Mouse (Mus musculus) ZHBTc4 (cell line): ENCODE results near the gene Cxcr1.

ENCODE experiments used
- DNase-seq: peaks from one replicate; pipeline ENCODE4 v3.0.0-alpha.2; 2011; ENCODE audit warnings: low read depth, low spot score

Cxcr1 gene

DNA sequence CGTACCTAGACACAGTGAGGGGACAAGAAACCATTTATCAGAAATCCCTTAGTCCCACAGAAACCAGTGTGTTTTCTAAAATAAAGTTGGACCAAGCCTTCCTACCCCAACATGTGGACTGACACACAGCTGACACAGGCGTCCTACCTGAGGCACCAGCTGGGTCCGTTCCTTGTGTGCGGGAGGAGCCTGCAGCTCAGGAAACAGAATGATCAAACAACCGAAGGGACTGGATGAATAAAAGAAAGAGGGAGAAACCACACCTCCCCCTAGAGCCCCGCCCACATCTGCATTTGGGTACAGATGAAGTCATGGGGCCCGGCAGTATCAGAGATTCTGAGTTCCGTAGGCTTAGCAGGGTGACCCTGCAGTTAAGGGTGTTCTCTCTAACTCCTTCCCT lies at the start of gene Cxcr1:
Gene Cxcr1 (minus strand): TSS at position 187 of the 400 bp plus-strand sequence.
- no peak for DNase-seq

DNA sequence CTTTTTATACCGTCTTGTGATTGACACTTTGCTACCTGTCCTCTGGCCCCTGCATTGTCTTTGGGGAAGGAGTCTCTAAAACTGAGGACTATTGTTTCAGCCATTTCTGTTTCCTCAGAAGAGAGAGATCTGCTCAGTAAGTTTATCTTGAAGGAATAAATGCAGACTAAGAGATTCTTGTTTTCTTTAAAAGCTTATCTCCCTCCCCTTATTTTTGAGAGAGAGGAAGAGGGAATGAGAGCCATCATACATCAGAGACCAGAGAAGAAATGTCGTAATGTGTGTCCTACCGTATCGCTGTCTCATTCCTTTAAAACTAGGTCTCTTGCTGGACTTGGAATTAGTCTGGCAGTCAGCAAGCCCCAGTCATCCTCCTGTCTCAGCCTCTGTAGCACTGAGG lies 46.4 kb upstream of the Cxcr1 start:
- DNase-seq: no peak

DNA sequence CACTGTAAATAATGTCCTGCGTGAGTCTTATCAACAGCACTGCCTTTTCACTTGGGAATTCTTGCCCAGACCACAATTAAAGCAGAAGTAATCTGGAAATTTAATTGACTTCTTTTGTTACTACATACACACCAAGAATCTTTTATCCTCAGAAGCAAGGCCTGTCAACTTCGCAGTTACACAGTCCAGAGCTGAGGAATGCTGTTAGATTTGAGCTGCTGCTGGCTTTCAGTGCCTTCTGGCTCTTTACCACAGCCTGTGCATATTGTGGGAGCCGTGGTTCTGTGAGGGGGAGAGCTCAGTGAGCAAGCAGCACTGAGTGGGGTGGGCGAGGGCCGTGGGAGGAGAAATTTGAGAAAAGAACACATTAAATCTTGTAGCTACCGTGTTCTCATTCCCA lies 45.9 kb upstream of the Cxcr1 start:
- DNase-seq: no peak

DNA sequence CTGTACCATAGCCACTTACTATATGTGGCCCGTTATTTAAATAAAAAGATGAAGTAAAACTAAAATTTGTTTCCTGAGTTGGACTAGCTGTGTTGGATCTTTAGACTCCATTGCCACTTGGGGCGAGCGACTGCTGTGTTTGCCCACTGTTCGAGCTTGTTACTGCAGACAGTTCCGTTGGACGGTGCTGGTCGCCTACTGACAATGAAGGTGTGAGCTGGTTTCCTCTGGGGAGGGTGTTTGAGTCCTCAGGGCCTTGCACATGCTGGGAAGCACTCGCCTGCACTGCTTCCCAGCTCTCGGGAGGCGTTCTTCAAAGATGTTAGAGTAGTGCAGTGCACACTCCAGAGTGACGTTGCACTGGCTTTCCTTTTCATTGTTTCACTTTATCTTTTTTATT lies 45.2 kb upstream of the Cxcr1 start:
- DNase-seq: peak; percentile 47

DNA sequence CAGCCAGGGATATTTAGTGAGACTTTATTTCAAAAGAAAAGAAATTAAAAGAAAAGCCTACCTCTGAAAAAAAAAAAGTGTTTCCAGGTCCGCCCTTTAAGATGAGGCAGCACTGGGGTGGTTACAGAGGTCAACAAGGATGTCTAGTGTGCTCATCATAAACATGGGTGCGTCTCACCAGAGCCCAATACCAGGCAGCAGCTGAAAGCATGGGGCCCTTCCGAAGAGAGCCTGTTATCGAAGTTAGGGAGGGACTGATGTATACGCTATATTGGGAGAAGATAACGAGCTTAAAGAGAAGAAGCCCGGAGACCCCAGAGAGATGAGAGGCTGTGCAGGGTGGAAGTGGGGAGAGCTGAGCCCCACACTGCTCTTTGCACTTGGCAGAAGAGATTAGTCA lies 44.7 kb upstream of the Cxcr1 start:
- no peak for DNase-seq

DNA sequence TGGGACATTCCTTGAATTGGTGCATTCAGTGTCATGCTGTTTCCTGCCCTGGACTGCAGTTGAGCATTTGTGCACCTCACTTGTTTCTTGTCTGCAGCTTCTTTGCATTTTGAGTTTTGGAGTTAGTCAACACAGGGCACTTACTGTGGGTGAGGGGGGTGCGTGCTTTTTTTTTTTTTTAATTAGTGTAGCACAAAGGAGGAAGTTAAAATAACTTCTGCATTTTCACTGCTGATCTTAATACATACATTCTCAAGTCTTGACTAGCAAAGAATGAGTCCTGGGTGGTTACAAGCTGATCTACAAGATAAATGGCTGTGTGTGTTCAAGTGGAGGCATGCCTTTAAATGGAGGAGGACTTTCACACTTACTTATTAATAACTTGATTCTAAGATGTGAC lies 43.7 kb upstream of the Cxcr1 start:
- no peak for DNase-seq

DNA sequence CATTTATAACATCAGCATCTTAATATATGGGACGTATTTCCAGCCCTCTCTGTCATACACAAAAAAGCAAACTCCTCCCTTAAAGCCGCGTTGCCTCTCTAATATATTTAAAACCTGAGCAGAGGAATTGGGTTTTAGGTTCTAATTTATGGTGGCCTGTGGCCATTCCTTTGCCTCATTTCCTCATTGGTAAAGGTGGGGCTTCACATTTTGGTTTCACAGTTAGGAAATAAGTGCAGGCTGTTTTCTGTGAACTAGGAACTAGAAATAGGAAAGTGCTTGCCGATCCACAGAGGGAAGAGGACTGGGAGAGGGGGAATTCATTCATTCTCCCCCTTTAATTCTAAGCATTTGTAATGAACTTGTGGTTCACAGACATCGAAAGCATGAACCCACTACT lies 43.2 kb upstream of the Cxcr1 start:
- no peak for DNase-seq

DNA sequence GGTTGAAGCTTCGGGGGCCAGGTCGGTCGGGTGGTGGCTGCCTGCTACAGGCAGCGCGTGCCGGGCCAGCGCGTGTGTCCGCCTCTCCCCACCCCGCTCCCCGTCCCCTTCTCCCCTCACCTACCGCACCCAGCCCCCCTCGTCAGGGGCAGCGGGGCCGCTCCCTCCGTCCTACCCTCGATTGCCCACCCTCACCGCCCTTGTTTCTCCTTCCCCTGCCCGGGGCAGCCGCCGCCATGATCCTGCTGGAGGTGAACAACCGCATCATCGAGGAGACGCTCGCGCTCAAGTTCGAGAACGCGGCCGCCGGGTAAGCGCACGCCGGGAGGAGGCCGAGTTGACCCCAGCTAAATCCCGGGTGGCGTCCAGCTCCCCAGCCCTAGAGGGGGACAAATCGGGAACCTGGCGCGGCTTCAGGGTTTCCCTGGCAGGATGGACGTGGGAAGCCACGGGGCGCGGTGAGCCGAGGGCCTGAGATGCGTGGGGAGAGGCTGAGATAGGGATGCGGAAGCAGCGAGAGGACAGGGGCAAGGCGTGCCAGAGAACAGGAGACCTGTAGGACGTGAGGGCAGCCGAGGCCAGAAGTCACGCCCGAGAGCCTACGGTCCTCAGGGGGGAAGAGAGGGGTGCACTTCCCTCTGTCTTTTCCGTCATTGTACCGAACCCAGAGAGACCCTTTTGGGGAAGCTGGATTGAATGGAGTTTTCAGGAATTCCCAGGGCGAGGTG lies 42.3 kb upstream of the Cxcr1 start:
- no peak for DNase-seq

DNA sequence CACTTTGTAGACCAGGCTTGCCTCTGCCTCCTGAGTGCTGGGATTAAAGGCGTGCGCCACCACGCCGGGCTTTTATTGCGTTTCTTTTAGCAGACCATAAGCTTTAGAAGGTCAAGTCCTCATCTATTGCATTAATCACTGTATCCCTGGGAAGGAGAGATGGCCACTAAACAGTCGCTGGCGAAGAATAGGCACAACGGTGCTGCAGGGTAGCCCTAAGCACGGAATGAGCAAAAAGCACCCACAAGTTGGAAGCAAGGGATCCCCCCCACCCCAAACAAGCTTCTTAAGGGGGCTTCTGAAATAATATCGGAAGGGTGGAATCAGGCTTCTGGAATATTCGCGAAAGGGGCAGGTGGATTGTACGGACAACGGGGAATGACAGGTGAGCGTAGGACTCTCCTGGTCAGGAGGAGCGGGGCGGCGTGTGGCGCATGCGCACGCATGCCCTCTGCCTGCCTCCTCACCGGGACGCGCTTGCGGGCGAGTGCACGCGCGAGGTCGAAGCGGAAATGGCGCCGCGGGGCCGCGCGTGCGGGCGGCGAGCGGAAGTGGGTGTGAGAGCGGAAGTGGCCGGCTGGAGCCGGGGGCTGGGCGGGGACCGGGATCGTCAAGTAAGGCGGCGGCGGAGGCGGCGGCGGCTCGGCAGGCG lies 41.6 kb upstream of the Cxcr1 start, which contains the start of gene Arpc2:
Gene Arpc2 (plus strand): TSS at position 147 of the 652 bp plus-strand sequence.
- DNase-seq: peak; percentile 99

DNA sequence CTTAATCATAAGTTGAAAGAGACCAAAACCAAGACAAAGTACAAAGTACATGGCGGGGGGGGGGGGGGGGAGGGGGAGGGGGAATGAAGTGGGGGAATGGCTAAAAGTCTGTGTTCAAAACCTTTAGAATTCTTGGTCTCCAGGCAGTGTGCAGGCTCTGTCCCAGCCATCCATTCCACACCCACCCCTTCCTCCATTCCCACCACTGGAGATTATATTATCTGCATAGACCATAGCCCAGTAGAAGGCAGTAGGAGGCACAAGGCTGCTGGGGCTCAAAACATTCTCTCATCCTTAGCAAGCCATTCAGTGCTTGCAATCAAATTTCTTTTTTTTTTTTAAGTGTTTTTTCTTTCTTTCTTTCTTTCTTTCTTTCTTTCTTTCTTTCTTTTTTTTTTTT lies 36.6 kb upstream of the Cxcr1 start:
- no peak for DNase-seq

DNA sequence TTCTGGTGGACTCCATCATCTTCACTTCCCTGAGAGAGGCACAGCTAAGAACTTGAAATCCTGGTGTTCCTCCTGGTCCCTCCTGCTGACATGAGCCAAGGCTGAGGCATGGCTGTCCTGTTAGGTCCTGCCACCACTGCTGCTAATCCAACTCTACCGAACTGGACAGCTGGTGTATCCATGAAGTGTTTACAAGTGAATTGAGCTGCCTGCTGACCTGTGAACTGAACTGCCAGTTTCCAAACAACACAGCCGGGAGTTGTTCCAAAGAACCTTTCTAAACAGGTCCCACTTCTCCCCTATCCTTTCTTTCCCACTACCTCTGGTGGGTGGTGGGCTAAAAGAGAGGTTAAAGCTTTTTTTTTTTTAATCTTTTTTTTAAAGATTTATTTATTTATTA lies 35.5 kb upstream of the Cxcr1 start:
- DNase-seq: no peak

DNA sequence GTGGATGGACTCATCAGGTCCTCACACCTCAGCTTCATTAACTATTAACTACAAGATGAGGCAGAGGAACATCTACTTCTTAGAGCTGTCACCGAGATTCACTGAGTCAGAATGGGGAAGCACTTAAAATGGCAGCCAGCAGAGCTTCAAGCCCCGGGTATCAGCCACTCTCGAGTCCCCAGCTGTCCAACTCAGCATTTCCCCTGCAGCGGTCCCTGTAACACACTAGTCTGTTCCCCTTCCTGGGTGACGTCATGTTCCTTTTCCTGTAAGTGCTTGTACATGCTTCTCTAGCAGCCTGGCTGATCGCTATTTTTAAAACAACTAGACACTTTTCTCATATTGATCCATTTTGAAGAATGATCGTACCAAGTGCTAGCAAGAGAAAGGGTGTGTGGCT lies 32.9 kb upstream of the Cxcr1 start:
- no peak for DNase-seq

DNA sequence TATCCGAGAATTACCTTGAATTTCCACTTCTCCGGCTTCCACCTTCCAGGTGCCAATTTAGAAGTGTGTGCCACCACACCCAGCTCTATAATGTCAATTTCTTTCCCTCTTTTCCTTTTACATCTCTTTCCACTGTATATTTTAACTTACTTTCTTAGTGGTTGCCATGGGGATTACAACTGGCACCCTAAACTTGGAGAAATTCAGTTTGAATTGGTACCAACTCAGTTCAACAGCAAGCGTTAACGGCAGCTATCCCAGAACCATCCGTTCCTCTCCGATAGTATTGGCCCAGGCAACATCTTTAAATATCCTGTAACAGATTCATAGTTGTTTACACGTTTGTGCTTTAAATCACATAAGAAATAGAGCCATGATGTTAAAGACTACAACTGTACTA lies 25.5 kb upstream of the Cxcr1 start:
- DNase-seq: no peak

DNA sequence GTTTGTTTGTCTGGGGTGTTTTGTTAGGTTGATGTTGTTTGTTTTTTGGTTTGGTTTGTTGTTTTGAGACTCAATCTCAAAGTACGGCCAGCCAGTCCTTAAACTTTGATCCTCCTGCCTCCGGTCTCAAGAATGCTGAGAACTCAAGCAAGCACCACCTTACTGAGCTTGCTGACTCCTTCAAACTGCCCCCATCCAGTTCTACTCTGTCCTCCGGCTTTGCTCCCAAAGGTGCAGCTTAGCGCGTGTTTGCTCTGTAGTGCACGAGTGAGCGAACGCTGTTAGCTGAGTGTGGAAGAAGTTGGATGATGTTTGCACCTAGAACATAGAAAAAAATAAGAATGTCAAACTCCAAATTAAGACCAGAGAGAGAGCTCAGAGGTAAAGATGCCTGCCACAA lies 14.5 kb upstream of the Cxcr1 start:
- peak; percentile 68 for DNase-seq

DNA sequence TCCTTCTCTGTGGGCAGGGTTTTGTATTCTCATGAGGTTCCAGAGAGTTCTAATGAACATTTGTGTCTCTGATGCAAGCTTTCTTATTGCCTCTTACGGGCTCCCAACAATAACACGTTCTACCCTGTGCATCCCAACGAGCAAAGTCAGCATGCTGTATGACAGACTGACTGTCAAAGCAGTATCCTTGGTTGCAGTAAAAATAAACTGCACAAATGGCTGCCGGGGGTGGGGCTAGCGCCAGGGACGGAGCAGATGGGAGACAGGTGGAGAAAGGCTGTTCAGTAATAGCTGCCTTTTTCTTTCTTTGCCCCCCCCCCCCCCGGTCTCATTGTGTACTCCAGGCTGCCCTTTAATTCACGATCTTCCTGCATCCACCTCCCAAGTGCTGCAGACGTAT lies 13.5 kb upstream of the Cxcr1 start:
- DNase-seq: no peak

DNA sequence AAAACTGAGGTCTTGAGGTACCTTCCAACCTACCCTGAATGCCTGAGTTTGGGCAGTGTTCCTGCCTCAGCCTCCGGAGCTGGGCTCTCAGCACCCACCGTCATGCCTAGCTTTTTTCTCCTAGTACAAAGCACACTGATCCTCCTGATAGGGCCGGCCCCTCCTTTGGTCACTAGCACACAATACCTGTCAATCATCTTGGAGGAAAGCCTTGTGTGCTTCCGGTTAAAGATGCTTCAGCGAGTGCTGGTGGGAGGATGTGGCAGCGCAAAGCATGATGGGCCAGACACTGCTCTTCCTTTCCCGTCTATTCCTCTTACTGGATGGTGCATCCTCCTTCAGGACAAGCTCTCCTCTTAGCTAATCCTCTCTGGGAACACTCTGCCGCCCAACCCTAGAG lies 12.2 kb upstream of the Cxcr1 start:
- DNase-seq: peak; percentile 33

DNA sequence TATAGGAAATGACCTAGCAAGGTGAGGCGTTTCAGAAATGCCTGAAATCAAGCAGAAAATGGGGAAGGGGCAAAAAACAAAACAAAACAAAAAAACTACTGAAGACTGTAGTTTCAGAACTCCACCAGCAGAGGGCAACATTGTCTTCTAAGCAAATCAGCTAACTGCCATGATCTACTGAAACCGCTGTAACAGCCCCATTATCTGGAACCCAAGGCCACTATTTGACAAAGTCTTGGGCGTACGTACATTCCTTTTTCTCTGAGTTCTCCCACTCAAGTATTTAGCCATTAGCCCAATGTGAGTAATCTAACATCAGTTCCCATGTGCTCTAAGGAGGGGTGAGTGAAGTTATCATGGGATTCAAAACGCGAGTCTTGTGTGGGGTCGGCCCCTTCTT lies 11.4 kb upstream of the Cxcr1 start:
- DNase-seq: peak; percentile 75

DNA sequence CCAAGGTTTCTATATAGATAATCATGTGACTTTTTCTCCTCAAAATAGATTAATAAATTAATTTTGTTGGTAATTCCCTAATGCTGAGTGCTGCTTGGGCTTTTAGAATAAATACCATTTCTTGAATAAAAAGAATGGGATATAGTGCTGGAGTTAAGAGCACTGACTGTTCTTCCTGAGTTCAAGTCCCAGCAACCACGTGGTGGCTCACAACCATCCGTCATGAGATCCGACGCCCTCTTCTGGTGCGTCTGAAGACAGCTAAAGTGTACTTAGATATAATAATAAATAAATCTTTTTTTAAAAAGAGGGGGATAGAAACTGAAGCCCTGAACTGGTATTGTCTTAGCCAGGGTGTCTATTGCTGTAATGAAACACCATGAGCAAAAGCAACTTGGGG lies 9.0 kb upstream of the Cxcr1 start:
- peak; percentile 40 for DNase-seq

DNA sequence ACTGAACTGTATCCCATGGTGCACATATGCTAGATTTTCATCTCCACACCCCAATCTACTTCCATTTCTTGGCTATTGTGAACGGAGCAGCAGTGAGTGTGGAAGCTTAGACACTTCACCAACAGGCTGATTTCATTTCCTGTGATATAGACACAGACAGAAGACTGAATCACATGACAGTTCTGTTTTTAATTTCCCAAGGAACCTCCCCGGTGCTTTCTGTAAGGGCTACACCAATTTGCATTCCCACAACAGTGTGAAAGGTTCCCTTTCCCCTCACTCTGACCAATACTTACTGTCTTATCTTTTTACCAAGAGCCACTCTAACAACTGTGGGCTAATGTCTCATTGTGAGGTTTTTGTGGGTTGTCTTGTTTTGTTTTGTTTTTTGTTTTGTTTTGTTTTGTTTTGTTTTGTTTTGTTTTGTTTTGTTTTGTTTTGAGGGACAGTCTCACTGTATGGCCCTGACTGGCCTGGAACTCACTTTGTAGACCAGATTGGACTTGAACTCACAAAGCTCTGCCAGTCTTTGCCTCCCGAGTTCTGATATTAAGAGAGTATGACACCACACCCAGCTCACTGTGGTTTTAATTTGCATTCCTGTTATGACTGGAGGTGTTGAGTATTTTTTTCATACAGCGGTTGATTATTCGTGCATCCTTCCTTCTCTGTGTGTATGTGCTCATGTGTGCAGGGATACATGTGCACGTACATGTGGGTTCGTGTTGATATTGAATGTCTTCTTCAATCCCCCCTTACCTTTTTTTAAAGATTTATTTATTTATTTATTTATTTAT lies 6.8 kb upstream of the Cxcr1 start:
- no peak for DNase-seq

DNA sequence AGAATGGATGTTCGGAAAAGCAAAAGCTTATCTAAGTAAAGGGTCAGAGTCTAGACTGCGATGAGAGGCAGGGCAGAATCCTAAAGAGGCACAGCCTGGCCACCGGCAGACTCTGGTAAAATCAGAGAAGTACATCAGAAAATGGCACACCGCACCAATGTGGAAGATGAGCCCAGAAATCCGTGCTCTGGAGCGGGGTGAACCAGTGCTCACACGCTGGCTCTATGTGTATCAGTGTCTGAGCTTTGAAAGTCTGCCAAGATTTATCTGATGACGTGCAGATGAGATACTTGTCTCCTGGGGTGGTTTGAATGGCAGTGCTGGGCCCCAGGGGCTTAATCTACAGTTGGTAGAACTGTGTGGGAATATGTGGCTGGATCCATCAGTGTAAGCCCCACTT lies 4.6 kb upstream of the Cxcr1 start:
- no peak for DNase-seq

DNA sequence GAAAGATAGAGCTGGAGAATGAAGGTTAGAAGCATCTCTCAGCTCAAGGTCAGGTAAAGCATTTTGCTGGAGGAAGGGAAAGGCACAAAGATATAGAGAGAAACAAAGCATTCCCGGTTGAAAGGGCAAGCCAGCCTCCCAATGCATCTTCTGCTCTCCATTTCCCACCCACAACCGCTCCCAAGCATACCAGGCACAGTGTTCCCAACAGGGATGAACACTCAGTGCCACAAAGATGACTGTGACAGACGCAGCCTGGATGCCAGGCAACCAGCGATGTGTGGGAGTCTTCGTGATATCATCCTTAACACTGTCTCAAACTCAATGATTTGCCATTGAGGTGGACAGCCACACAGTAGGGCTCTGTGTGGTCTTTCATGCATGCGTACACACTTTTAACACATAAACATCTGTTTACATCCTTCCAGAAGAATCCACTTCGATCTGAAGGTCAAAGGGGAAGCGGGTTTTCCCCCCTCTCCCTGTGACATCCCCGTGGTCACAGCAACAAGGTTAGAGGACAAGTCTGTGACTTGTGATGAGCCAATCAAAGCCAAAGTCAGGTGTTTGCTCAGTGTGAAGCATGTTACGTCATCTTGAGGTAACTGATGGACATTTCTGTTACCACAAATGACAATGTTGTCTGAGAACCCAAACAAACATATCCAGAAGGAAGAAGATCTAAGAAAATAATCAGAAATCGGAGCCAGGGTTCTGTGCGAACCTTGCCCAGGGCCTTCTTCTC lies 3.5 kb upstream of the Cxcr1 start:
- no peak for DNase-seq
